Mouse (Mus musculus): Measurements from ENCODE around the gene Dohh.

DNA sequence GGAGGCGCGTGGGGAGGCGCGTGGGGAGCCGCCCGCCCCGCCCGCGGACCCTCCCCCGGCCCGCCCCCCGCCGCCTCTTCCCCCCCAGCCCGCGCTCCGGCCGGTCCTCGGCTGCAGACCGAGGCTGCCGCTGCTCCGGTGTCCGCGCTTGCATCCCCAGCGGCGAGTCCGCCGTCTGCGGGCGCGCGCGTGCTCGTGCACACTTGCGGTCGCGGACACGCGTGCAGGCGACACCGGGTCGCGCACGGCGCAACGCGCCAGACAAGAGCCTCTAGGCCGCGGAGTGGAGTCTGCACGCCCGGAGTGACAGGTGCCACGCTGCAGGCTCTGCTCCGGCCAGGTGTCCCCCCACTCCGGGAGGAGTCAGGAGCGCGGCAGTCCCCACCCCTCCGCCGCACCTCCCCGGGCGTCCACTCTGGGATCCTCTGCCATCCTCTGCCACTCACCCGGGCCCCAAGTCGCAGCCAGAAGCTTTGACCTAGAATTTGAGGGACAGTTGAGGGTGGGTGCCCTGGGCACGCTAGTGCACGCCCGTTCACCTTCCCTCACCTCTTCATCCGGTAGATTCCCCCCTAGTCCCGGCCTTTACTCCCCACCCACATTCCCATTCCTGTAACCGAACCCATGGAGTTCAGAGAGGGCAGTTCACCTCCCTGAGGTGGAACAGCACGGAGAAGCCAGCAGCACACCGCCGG is 46.8 kb downstream of the Dohh start:
- TF ChIP-seq EP300 (IDR thresholded peaks at IDR 0.05; ENCODE audit: low read depth) (no peak), CTCF (IDR thresholded peaks at IDR 0.05; ENCODE audit: low read depth) (no peak)

Data from liver, postnatal 0 days (tissue).